Mouse (Mus musculus): Measurements from ENCODE around the gene Spef1. TPM values are rescaled to one million over a fixed set of nuclear protein-coding genes. Genes with fewer than 3 reads are reported as not detected.
A peak's percentile ranks its signal among the peaks of the same experiment; 100 is the strongest.

Spef1 gene
- polyA plus RNA-seq, 1 experiment from 2014 or later: 5.1 TPM

GRCm38 (mm10) chr2:131223569-131223968 lies 36.5 kb upstream of the Spef1 start:
- Histone ChIP-seq H3K4me2 (replicated peaks; ENCODE audit: low read depth, low read length) (no peak overlapping the region), H3K4me1 (ENCODE audit: control insufficient read depth, insufficient read depth, low read length) (peaks cover 3% of the 10 kb centered on the region; the same call in 1 of the 2 replicates), H3K4me3 (ENCODE audit: low read length) (no peak overlapping the region), H3K36me3 (ENCODE audit: control insufficient read depth, insufficient read depth, low read length) (no peaks in the 10 kb centered on the region), H3K27ac (ENCODE audit: low read depth, low read length) (no peak overlapping the region), H3K9ac (ENCODE audit: low read depth, low read length) (no peak overlapping the region), H3K9me3 (ENCODE audit: control insufficient read depth, low read length) (no peaks in the 10 kb centered on the region), H3K27me3 (ENCODE audit: control insufficient read depth, insufficient read depth, low read length) (no peaks in the 10 kb centered on the region)
- no peak for ATAC-seq (ENCODE audit: low FRiP score, low TSS enrichment)
- WGBS: 50% methylated on average over 1 of the region's 1 CpGs

DNA sequence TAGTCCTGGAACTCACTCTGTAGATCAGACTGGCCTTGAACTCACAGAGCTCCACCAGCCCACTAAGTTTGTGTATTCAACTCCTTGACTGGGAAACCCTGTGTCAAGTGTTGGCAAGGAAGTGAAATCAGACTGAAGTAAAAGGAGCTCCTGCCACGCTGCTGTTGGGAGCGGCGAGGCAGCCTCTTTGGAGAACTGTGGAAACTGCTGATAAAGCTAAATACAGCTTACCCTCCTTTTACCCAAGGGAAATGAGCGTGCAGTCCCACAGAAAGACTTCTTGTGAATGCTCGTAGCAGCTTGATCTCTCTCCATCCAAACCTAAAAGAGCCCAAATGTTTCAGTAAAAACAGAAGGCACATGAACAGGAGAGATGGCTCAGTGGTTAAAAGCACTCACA lies 35.5 kb upstream of the Spef1 start:
- H3K27ac ChIP-seq (ENCODE audit: low read depth, low read length): no peak overlapping the region
- no peak overlapping the region for H3K4me2 ChIP-seq (replicated peaks; ENCODE audit: low read depth, low read length)
- no peak overlapping the region for H3K9ac ChIP-seq (ENCODE audit: low read depth, low read length)
- no peak for ATAC-seq (ENCODE audit: low FRiP score, low TSS enrichment)
- no peaks in the 10 kb centered on the region for H3K27me3 ChIP-seq (ENCODE audit: control insufficient read depth, insufficient read depth, low read length)
- WGBS: 54% methylated on average over 5 of the region's 5 CpGs
- H3K36me3 ChIP-seq (ENCODE audit: control insufficient read depth, insufficient read depth, low read length): no peaks in the 10 kb centered on the region
- no peak overlapping the region for H3K4me3 ChIP-seq (ENCODE audit: low read length)
- H3K9me3 ChIP-seq (ENCODE audit: control insufficient read depth, low read length): no peaks in the 10 kb centered on the region
- peaks cover 3% of the 10 kb centered on the region; the same call in 1 of the 2 replicates for H3K4me1 ChIP-seq (ENCODE audit: control insufficient read depth, insufficient read depth, low read length)

- WGBS: 63% methylated on average over 3 of the region's 3 CpGs
- Histone ChIP-seq H3K9me3 (ENCODE audit: control insufficient read depth, low read length) (no peaks in the 10 kb centered on the region), H3K9ac (ENCODE audit: low read depth, low read length) (no peak overlapping the region), H3K27me3 (ENCODE audit: control insufficient read depth, insufficient read depth, low read length) (no peaks in the 10 kb centered on the region), H3K4me1 (ENCODE audit: control insufficient read depth, insufficient read depth, low read length) (peaks cover 3% of the 10 kb centered on the region; the same call in 1 of the 2 replicates), H3K4me3 (ENCODE audit: low read length) (no peak overlapping the region), H3K27ac (ENCODE audit: low read depth, low read length) (no peak overlapping the region), H3K36me3 (ENCODE audit: control insufficient read depth, insufficient read depth, low read length) (no peaks in the 10 kb centered on the region), H3K4me2 (replicated peaks; ENCODE audit: low read depth, low read length) (no peak overlapping the region)
- no peak for ATAC-seq (ENCODE audit: low FRiP score, low TSS enrichment)
Measured at GRCm38 (mm10) chr2:131221853-131222515, 34.9 kb upstream of the Spef1 start.

DNA sequence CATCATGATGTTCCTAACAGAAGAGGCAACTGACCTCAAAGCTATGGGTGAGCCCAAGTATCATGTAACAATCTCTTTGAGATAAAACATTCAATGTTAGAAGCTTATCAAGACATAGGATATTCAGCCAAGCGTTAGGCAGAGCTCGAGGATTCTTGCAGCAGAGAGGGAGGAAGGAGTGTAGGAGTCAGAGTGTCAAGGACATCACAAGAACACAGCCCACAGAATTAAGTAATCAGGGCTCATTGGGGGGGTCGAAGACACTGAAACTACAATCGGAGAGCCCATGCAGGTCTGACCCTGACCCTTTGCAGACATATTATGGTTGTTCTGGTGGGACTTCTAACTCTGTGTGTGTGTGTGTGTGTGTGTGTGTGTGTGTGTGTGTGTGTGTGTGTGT lies 32.9 kb upstream of the Spef1 start:
- no peaks in the 10 kb centered on the region for H3K9me3 ChIP-seq (ENCODE audit: control insufficient read depth, low read length)
- H3K4me1 ChIP-seq (ENCODE audit: control insufficient read depth, insufficient read depth, low read length): peaks cover 3% of the 10 kb centered on the region; the same call in 1 of the 2 replicates
- H3K27me3 ChIP-seq (ENCODE audit: control insufficient read depth, insufficient read depth, low read length): no peaks in the 10 kb centered on the region
- no peak for ATAC-seq (ENCODE audit: low FRiP score, low TSS enrichment)
- H3K9ac ChIP-seq (ENCODE audit: low read depth, low read length): no peak overlapping the region
- no peak overlapping the region for H3K4me2 ChIP-seq (replicated peaks; ENCODE audit: low read depth, low read length)
- no peak overlapping the region for H3K4me3 ChIP-seq (ENCODE audit: low read length)
- 62% methylated on average over 4 of the region's 4 CpGs for WGBS
- no peak overlapping the region for H3K27ac ChIP-seq (ENCODE audit: low read depth, low read length)
- H3K36me3 ChIP-seq (ENCODE audit: control insufficient read depth, insufficient read depth, low read length): no peaks in the 10 kb centered on the region

DNA sequence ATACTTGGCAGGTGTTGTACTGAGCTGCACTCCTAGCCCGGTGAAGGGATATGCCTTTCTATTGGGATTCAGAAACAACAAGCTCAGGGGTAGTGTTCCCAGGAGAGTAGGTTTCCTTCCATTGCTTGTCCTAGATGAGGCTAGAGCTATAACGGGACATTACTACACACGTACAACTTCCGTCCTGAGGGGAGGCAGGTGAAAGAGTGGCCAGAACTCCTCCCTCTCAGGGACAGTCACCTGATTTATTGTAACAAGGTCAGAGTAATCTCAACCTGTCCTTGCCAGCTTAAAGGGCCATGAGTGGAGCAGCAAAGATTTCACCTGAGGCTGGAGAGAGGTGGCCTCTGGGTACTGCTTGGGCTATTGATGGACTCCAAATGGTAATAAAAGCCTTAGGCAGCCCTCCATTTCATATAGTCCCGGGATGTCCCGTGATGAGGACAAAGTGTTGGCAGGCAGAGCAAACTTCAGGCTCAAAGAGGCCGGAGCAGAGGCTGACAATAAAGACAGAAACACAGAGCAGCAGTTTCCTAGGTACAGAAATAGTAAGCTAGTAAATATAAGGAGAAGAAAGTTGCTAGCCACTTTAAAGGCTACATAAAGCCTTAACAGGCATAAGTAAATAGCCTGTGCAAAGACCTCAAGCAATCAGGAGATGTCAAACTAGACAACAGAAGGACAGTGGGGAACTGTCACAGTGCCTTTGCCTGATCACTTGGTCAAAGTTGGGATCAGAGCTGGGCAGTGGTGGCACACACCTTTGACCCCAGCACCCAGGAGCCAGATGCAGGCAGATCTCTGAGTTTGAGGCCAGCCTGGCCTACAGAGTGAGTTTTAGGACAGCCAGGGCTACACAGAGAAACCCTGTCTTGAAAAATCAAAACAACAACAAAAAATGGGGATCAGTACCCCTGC lies 29.1 kb upstream of the Spef1 start:
- ATAC-seq (ENCODE audit: low FRiP score, low TSS enrichment): no peak
- H3K9me3 ChIP-seq (ENCODE audit: control insufficient read depth, low read length): no peaks in the 10 kb centered on the region
- 76% methylated on average over 7 of the region's 7 CpGs for WGBS
- no peak overlapping the region for H3K4me2 ChIP-seq (replicated peaks; ENCODE audit: low read depth, low read length)
- H3K36me3 ChIP-seq (ENCODE audit: control insufficient read depth, insufficient read depth, low read length): peaks cover 4% of the 10 kb centered on the region; the same call in 1 of the 2 replicates
- no peak overlapping the region for H3K27ac ChIP-seq (ENCODE audit: low read depth, low read length)
- no peak overlapping the region for H3K4me3 ChIP-seq (ENCODE audit: low read length)
- H3K27me3 ChIP-seq (ENCODE audit: control insufficient read depth, insufficient read depth, low read length): no peaks in the 10 kb centered on the region
- no peak overlapping the region for H3K9ac ChIP-seq (ENCODE audit: low read depth, low read length)
- peaks cover 1% of the 10 kb centered on the region; the same call in 1 of the 2 replicates for H3K4me1 ChIP-seq (ENCODE audit: control insufficient read depth, insufficient read depth, low read length)

- H3K27me3 ChIP-seq (ENCODE audit: control insufficient read depth, insufficient read depth, low read length): no peaks in the 10 kb centered on the region
- no peak overlapping the region for H3K4me3 ChIP-seq (ENCODE audit: low read length)
- no peak overlapping the region for H3K9ac ChIP-seq (ENCODE audit: low read depth, low read length)
- ATAC-seq (ENCODE audit: low FRiP score, low TSS enrichment): no peak
- H3K27ac ChIP-seq (ENCODE audit: low read depth, low read length): no peak overlapping the region
- peaks cover 4% of the 10 kb centered on the region; the same call in 1 of the 2 replicates for H3K36me3 ChIP-seq (ENCODE audit: control insufficient read depth, insufficient read depth, low read length)
- 88% methylated on average over 7 of the region's 7 CpGs for WGBS
- peaks cover 4% of the 10 kb centered on the region; the same call in 1 of the 2 replicates for H3K4me1 ChIP-seq (ENCODE audit: control insufficient read depth, insufficient read depth, low read length)
- H3K9me3 ChIP-seq (ENCODE audit: control insufficient read depth, low read length): no peaks in the 10 kb centered on the region
- no peak overlapping the region for H3K4me2 ChIP-seq (replicated peaks; ENCODE audit: low read depth, low read length)
Measured at GRCm38 (mm10) chr2:131213773-131214172, 26.7 kb upstream of the Spef1 start.

GRCm38 (mm10) chr2:131211026-131211615 lies 24.0 kb upstream of the Spef1 start:
- Histone ChIP-seq H3K9me3 (ENCODE audit: control insufficient read depth, low read length) (no peaks in the 10 kb centered on the region), H3K9ac (ENCODE audit: low read depth, low read length) (peak overlapping the region; percentile 65), H3K27me3 (ENCODE audit: control insufficient read depth, insufficient read depth, low read length) (no peaks in the 10 kb centered on the region), H3K4me2 (replicated peaks; ENCODE audit: low read depth, low read length) (peak overlapping the region; percentile 58), H3K4me1 (ENCODE audit: control insufficient read depth, insufficient read depth, low read length) (peaks cover 4% of the 10 kb centered on the region; the same call in 1 of the 2 replicates), H3K27ac (ENCODE audit: low read depth, low read length) (peak overlapping the region; percentile 74; the same call in 1 of the 2 replicates), H3K36me3 (ENCODE audit: control insufficient read depth, insufficient read depth, low read length) (peaks cover 4% of the 10 kb centered on the region; the same call in 1 of the 2 replicates), H3K4me3 (ENCODE audit: low read length) (peak overlapping the region; percentile 62)
- no peak for ATAC-seq (ENCODE audit: low FRiP score, low TSS enrichment)
- 67% methylated on average over 9 of the region's 9 CpGs for WGBS

DNA sequence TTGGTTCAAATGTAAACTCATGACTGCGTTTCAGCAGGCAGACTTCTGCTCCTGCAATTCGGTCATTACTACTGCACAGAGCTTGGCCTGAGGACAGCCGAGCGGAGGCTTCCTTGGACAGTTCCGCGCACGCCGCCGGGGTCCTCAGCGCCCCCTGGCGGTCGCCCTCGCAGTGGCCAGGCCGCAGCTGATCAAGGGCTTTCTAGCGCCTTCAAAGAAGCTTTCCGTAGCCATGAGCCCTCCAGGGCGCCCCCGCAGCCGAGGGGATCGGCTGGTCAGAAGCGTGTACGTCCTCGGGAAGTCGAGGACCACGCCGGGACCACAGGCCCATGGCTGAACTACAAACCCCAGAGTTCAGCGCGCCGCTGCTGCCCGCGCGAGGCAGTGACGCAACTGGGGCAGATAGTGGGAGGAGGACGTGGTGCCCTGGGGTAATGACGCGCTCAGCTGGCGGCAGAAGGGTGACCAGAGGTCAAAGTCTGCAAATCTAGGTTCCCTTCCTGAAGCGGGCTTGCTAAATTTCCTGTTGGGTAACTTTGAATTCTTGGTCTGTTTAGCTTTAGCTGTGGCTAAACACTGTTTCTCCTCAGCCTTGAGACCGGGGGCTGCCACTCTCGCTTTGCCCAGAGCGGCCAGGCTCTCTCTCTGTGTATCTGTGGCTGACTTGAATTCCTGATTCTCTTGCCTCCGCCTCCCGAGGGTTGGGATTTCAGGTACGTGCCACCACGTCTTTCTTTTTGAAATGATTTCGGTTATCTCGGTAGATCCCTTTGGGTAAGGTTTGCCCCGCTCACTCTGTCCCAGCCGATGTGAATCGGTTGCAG lies 23.1 kb upstream of the Spef1 start:
- no peaks in the 10 kb centered on the region for H3K9me3 ChIP-seq (ENCODE audit: control insufficient read depth, low read length)
- H3K4me3 ChIP-seq (ENCODE audit: low read length): peak overlapping the region; percentile 62
- peak overlapping the region; percentile 58 for H3K4me2 ChIP-seq (replicated peaks; ENCODE audit: low read depth, low read length)
- no peaks in the 10 kb centered on the region for H3K27me3 ChIP-seq (ENCODE audit: control insufficient read depth, insufficient read depth, low read length)
- peaks cover 7% of the 10 kb centered on the region; the same call in 1 of the 2 replicates for H3K4me1 ChIP-seq (ENCODE audit: control insufficient read depth, insufficient read depth, low read length)
- ATAC-seq (ENCODE audit: low FRiP score, low TSS enrichment): peak; percentile 98
- 2% methylated on average over 50 of the region's 50 CpGs for WGBS
- H3K36me3 ChIP-seq (ENCODE audit: control insufficient read depth, insufficient read depth, low read length): peaks cover 4% of the 10 kb centered on the region; the same call in 1 of the 2 replicates
- peak overlapping the region; percentile 74 for H3K27ac ChIP-seq (ENCODE audit: low read depth, low read length)
- H3K9ac ChIP-seq (ENCODE audit: low read depth, low read length): peak overlapping the region; percentile 65
